Mouse (Mus musculus) liver, embryonic 18 days (tissue): Measurements from ENCODE around the gene Pafah1b3. TPM values are rescaled to one million over a fixed set of nuclear protein-coding genes. Genes with fewer than 3 reads are reported as not detected.

ENCODE experiments used
- polyA plus RNA-seq: library from polyadenylated mRNA; depleted of rRNA; stranded (reverse); fragments of >200 nt; gene quantifications from 2 replicates; pipeline ENCODE4 v1.2.3, GENCODE M21; 2012; rRNA removed

Pafah1b3 gene
- polyA plus RNA-seq: 25.4 and 28.3 TPM in 2 replicates

GRCm38 (mm10) chr7:25297454-25298325, at the start of gene Pafah1b3:
Pafah1b3 (minus strand) TSS chr7:25297986.

GRCm38 (mm10) chr7:25316532-25317445, 19.0 kb upstream of the Pafah1b3 start, which contains the start of gene Megf8:
Megf8 (plus strand) TSS chr7:25317164.

GRCm38 (mm10) chr7:25305956-25306613, 8.3 kb upstream of the Pafah1b3 start, which contains the start of gene Tmem145:
Tmem145 (plus strand) TSS chr7:25306106.

GRCm38 (mm10) chr7:25301063-25301462, 3.3 kb upstream of the Pafah1b3 start, which contains the start of gene Prr19:
Prr19 (plus strand) TSS chr7:25301411.

GRCm38 (mm10) chr7:25267301-25267750, 30.5 kb downstream of the Pafah1b3 start, which contains the start of gene Cic:
Cic (plus strand) TSS chr7:25267704.

GRCm38 (mm10) chr7:25250141-25250972, 47.4 kb downstream of the Pafah1b3 start, which contains the start of gene Erf:
Erf (minus strand) TSS chr7:25250761.

Other genes starting within 250 kb of the Pafah1b3 start
- gene Grik5, start 225.6 kb downstream of the Pafah1b3 start, polyA plus RNA-seq: 5.0 and 6.4 TPM in 2 replicates
- gene Zfp574, start 225.4 kb downstream of the Pafah1b3 start, polyA plus RNA-seq: 8.8 and 10.5 TPM in 2 replicates
- 0.78 and 1.2 TPM in 2 replicates for gene Pou2f2, start 118.3 kb downstream of the Pafah1b3 start, polyA plus RNA-seq
- 21.9 and 22.7 TPM in 2 replicates for gene Dedd2, start 77.4 kb downstream of the Pafah1b3 start, polyA plus RNA-seq
- 3.0 and 3.4 TPM in 2 replicates for gene Zfp526, start 76.6 kb downstream of the Pafah1b3 start, polyA plus RNA-seq
- gene Gsk3a, start 60.1 kb downstream of the Pafah1b3 start, polyA plus RNA-seq: 36.1 and 41.2 TPM in 2 replicates
- 8.3 and 9.0 TPM in 2 replicates for gene Erf, start 47.2 kb downstream of the Pafah1b3 start, polyA plus RNA-seq
- 10.4 and 13.0 TPM in 2 replicates for gene Cic, start 30.3 kb downstream of the Pafah1b3 start, polyA plus RNA-seq
- gene Prr19, start 3.4 kb upstream of the Pafah1b3 start, polyA plus RNA-seq: 0.02 and 0.05 TPM in 2 replicates
- 0.05 and 0.08 TPM in 2 replicates for gene Tmem145, start 8.1 kb upstream of the Pafah1b3 start, polyA plus RNA-seq
- 1.1 and 1.4 TPM in 2 replicates for gene Megf8, start 19.2 kb upstream of the Pafah1b3 start, polyA plus RNA-seq
- not detected in 2 replicates for gene Cnfn, start 71.7 kb upstream of the Pafah1b3 start, polyA plus RNA-seq
- gene Lipe, start 100.7 kb upstream of the Pafah1b3 start, polyA plus RNA-seq: 4.2 and 4.6 TPM in 2 replicates
- not detected in 2 replicates for gene Cxcl17, start 114.9 kb upstream of the Pafah1b3 start, polyA plus RNA-seq
- gene Ceacam1, start 179.6 kb upstream of the Pafah1b3 start, polyA plus RNA-seq: 28.6 and 33.7 TPM in 2 replicates
- 0.02 and 0.05 TPM in 2 replicates for gene Ceacam2, start 241.9 kb upstream of the Pafah1b3 start, polyA plus RNA-seq